Mouse (Mus musculus): ENCODE results near the gene Zfp330.

DNA sequence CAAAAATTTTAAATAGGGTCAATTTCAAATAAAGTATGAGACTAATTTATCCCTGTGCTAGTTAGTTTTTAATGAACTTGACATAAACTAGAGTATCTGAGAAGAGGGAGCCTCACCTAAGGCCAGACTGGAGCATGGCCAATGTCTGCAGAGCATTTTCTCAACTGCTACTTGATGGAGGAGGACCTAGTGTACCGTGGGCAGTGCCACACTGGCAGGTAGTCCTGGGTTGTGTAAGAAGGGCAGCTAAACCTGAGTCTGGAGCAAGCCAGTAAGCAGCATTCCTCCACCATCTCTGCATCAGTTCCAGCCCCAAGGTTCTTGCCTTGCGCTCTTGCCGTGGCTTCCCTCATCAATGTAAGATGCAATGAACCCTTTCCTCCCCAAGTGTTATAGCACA, 3.1 kb downstream of the Zfp330 start:
- TF ChIP-seq CTCF (conservative IDR thresholded peaks at IDR 0.05; ENCODE audit: low read length), result no peak
- no peak for TF ChIP-seq POU5F1 (IDR thresholded peaks at IDR 0.05; ENCODE audit: borderline replicate concordance, low read length)
- TF ChIP-seq NANOG (IDR thresholded peaks at IDR 0.05; ENCODE audit: borderline replicate concordance, low read length), result no peak

Measured in E14TG2a.4 (cell line).